Mouse (Mus musculus) hindbrain, embryonic 12.5 days (tissue): Measurements from ENCODE around the gene Themis2. TPM values are rescaled to one million over a fixed set of nuclear protein-coding genes. Genes with fewer than 3 reads are reported as not detected.
"Not testable (repeated sequence)": the region's sequence is repeated elsewhere in the genome, so short reads cannot be mapped to it uniquely, and the experiment has no call there.

ENCODE experiments used
- ATAC-seq: fragments of 200-750 bp; cut with Nextera tagmentation; 2 replicates; pipeline ENCODE4 v1.8.0; 2017; ENCODE audit warnings: moderate TSS enrichment; ENCODE audit not compliant: low FRiP score
- H3K27ac ChIP-seq: fragments of 300-500 bp; sonication (generic); 2 replicates; pipeline ENCODE4 v1.5.1; 2016; ENCODE audit warnings: mild to moderate bottlenecking
- H3K27me3 ChIP-seq: fragments of 300-500 bp; sonication (generic); 2 replicates; pipeline ENCODE4 v1.6.1; 2016; ENCODE audit warnings: mild to moderate bottlenecking
- H3K36me3 ChIP-seq: fragments of 300-500 bp; sonication (generic); 2 replicates; pipeline ENCODE4 v1.6.1; 2016; ENCODE audit warnings: mild to moderate bottlenecking
- H3K4me1 ChIP-seq: fragments of 300-500 bp; sonication (generic); 2 replicates; pipeline ENCODE4 v1.6.1; 2016
- H3K4me2 ChIP-seq: fragments of 300-500 bp; sonication (generic); replicated peaks from 2 replicates; pipeline ENCODE4 v1.6.1; 2016; ENCODE audit warnings: mild to moderate bottlenecking
- H3K4me3 ChIP-seq: fragments of 300-500 bp; sonication (generic); 2 replicates; pipeline ENCODE4 v1.5.1; 2016; ENCODE audit warnings: mild to moderate bottlenecking
- H3K9ac ChIP-seq: fragments of 300-500 bp; sonication (generic); 2 replicates; pipeline ENCODE4 v1.6.1; 2016; ENCODE audit warnings: mild to moderate bottlenecking, moderate library complexity
- H3K9me3 ChIP-seq: fragments of 300-500 bp; sonication (generic); replicated peaks from 2 replicates; pipeline ENCODE4 v1.6.1; 2016; ENCODE audit warnings: mild to moderate bottlenecking
- WGBS: fragments of 180-500 bp; shearing (Covaris S2); methylation state at CpG from one replicate; pipeline ENCODE4 v1.1.7; 2016; 5-methylcytosine and 5-hydroxymethylcytosine counted together
- polyA plus RNA-seq: library from polyadenylated mRNA; unstranded; fragments of >200 nt; fragmentation: Nextera tagmentation; extraction: Ambion mirVana; gene quantifications from 2 replicates; pipeline ENCODE4 v1.2.1, GENCODE M21; 2016

Themis2 gene
- polyA plus RNA-seq, 1 experiment from 2014 or later: 0.63 TPM

DNA sequence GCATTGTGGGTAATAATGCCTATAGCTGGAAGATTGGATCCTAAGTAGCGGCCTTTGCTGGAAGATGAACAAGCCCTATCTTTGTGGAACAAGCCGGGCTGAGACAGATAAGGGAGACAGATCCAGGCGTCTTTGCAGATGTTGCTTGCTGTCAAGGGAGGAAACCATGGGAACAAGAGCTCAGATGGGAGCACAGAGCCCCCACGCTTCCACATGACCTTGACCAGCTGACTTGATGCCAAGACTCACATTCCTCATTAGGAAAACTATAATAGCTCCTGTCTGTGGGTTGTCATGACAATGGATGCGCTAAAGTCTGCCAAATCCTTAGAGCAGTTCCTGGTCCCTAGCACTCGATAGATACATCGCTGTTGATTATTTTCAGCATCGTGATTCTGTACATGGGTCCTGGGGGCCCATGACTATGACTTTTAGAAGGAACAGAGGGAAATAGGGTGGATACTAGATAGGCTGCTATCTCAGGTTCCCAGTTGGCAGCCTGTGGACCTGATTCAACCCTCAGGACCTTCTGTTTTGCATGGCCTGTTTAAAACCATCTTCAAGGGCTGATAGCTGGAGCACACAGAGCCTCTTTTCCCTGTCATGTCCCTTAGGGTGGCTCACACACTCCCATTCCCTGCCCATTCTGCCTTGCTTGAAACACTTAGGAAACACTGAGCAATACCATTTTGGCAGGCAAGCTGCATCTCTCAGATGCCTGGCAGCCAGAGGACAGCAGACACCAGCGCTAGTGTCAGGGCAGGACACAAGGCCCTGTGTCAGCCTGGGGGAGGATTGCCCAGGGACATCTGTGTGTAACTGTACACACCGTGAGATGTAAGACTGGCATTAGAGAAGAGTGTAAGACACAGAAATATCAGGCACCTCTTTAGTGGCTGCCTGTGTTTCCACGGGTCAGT, 51.9 kb downstream of the Themis2 start:
- Histone ChIP-seq H3K9me3 (no peaks in the 10 kb centered on the region), H3K27me3 (no peaks in the 10 kb centered on the region), H3K4me1 (no peaks in the 10 kb centered on the region), H3K9ac (no peak overlapping the region), H3K27ac (no peak overlapping the region), H3K4me2 (no peak overlapping the region), H3K4me3 (no peak overlapping the region), H3K36me3 (no peaks in the 10 kb centered on the region)
- 76% methylated on average over 11 of the region's 11 CpGs for WGBS
- ATAC-seq: no peak

DNA sequence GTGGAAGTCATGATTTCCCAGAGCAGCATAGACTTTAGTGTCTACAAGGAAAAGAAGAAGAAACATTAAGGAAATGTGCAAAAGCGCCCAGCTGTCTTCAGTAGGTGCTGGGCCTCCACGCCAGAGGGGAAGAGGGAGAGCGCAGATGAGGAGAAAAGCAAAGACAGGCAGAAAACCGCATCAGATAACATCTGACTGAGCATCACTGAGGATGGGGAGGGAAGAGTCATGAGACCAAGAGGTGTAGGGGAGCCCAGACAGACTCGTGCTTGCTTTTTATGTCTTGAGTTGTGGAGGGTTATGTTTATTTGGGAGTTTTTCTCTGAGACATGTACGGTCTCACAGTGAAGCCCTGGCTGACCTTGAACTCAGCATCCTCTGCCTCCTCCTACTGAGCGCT, 54.7 kb downstream of the Themis2 start:
- Histone ChIP-seq H3K27ac (no peak overlapping the region), H3K27me3 (no peaks in the 10 kb centered on the region), H3K36me3 (no peaks in the 10 kb centered on the region), H3K4me1 (no peaks in the 10 kb centered on the region), H3K9ac (no peak overlapping the region), H3K9me3 (no peaks in the 10 kb centered on the region), H3K4me2 (no peak overlapping the region), H3K4me3 (no peak overlapping the region)
- WGBS: 86% methylated on average over 7 of the region's 7 CpGs
- ATAC-seq: no peak

DNA sequence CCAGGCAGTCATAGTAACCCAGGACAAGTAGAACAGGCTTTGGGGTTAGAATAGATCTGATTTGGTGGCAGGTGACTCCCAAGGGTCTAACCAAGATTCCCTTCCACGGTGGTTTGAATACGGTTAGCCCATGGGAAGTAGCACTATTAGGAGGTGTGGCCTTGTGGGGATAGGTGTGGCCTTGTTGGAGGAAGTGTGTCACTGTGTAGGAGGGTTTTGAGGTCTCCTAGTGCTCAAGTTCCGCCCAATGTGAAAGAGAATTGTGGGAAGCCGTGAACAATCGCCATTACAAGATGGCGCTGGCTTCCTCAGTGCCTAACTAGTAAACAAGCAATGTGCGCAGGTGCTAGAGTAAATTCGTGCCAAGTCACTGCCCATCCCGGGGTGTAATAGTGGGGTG, 59.0 kb downstream of the Themis2 start:
- not testable (repeated sequence) for H3K4me2 ChIP-seq, H3K4me3 ChIP-seq, H3K27me3 ChIP-seq, H3K36me3 ChIP-seq, H3K9me3 ChIP-seq, H3K27ac ChIP-seq, ATAC-seq, H3K9ac ChIP-seq, H3K4me1 ChIP-seq
- WGBS: 92% methylated on average over 9 of the region's 9 CpGs

DNA sequence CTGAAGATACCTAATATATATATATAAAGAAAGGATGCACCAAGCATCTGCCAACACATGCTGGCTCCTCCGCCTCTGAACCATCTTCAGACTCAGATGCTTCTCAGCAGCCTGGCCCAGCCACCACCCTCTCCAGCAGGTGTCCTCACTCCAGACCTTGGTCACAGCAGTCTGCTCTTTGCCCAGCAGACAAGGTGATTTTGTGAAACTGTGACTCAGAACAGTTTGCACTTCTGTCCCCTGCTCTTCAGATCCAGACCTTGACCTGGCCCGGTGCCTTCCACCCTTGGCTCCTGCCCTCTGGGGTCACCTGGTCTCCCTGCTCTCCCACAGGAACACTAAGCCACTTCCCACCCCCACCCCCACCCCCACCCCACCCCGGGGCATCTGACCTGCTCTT, 60.3 kb downstream of the Themis2 start:
- Histone ChIP-seq H3K36me3 (no peaks in the 10 kb centered on the region), H3K4me3 (no peak overlapping the region), H3K4me2 (no peak overlapping the region), H3K9ac (no peak overlapping the region), H3K27ac (no peak overlapping the region), H3K27me3 (no peaks in the 10 kb centered on the region), H3K9me3 (no peaks in the 10 kb centered on the region), H3K4me1 (peaks cover 11% of the 10 kb centered on the region)
- ATAC-seq: no peak
- WGBS: 56% methylated on average over 3 of the region's 3 CpGs

DNA sequence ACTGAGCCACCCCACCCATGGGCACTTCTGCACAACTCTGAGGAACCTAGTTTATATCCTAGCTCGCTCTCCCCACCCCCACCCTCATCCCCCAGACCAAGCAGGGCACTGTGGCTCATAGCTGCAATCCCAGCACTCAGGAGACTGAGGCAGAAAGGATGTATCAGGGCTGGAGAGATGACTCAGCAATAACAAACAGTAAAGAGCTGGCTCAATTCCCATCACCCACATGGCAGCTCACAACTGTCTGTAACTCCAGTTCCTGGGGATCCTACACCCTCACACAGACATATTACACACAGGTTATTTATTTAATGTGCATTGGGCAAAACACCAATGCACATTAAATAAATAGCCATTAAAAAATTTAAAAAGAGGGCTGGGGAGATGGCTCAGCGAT, 60.8 kb downstream of the Themis2 start:
- no peaks in the 10 kb centered on the region for H3K9me3 ChIP-seq
- peaks cover 11% of the 10 kb centered on the region for H3K4me1 ChIP-seq
- 85% methylated on average over 2 of the region's 2 CpGs for WGBS
- ATAC-seq: no peak
- H3K27ac ChIP-seq: no peak overlapping the region
- no peak overlapping the region for H3K4me2 ChIP-seq
- no peaks in the 10 kb centered on the region for H3K36me3 ChIP-seq
- no peak overlapping the region for H3K4me3 ChIP-seq
- H3K27me3 ChIP-seq: no peaks in the 10 kb centered on the region
- no peak overlapping the region for H3K9ac ChIP-seq

DNA sequence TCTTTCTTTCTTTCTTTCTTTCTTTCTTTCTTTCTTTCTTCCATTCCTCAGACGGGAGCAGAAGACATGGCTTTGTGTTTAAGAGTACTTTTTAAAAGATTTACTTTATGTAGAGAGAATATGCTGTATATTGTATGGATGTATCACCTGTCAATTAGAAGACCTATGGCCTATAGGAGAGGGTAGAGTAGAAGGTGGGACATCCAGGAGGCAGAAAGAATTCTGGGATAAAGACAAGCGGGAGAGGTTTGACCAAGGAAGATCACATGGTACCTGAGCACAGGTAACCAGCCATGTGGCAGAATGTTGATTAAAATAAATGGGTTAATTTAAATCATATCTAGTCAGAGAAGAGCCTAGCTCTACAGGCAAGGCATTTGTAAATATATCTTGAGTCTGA, 61.4 kb downstream of the Themis2 start:
- H3K27ac ChIP-seq: no peak overlapping the region
- no peak overlapping the region for H3K9ac ChIP-seq
- 97% methylated on average over 2 of the region's 2 CpGs for WGBS
- H3K36me3 ChIP-seq: no peaks in the 10 kb centered on the region
- H3K4me3 ChIP-seq: no peak overlapping the region
- no peak for ATAC-seq
- peaks cover 11% of the 10 kb centered on the region for H3K4me1 ChIP-seq
- no peaks in the 10 kb centered on the region for H3K9me3 ChIP-seq
- no peaks in the 10 kb centered on the region for H3K27me3 ChIP-seq
- H3K4me2 ChIP-seq: no peak overlapping the region

DNA sequence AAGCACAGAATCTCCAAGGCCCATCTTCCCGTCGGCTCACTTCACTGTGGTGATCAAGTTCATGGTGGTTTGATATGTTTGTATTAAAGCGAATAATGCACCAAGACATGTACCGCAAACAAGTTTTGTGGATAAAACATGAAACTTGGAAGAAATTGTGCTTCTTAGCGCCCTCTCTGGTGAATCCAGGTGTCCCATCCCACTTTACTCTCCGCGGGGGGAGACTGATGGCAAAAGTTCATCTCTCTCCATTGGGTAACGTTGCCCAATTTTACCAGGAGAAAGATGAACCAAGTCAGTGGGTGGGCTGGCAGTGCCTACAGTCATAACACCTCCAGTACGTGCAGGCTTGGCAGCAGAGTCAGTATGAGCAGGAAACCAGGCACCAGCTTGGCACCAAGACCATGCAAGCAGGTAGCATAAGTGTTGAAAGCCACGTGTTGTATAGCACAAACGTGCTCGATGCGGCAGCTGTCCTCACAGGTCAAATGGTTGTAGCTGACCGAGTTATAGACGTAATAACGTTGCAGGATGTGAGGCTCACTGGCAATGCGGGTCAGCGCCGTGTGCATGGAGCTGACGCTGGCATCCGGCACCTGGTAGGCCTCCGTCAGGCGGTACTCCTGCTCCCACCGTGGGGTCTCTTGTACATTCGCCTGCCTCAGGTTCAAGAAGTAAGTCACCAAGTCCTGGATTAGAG, 63.0 kb downstream of the Themis2 start:
- Histone ChIP-seq H3K4me2 (no peak overlapping the region), H3K27me3 (no peaks in the 10 kb centered on the region), H3K4me3 (no peak overlapping the region), H3K27ac (no peak overlapping the region), H3K9me3 (no peaks in the 10 kb centered on the region), H3K9ac (no peak overlapping the region), H3K4me1 (peaks cover 11% of the 10 kb centered on the region), H3K36me3 (peaks cover under 1% of the 10 kb centered on the region)
- WGBS: 92% methylated on average over 25 of the region's 25 CpGs
- no peak for ATAC-seq

DNA sequence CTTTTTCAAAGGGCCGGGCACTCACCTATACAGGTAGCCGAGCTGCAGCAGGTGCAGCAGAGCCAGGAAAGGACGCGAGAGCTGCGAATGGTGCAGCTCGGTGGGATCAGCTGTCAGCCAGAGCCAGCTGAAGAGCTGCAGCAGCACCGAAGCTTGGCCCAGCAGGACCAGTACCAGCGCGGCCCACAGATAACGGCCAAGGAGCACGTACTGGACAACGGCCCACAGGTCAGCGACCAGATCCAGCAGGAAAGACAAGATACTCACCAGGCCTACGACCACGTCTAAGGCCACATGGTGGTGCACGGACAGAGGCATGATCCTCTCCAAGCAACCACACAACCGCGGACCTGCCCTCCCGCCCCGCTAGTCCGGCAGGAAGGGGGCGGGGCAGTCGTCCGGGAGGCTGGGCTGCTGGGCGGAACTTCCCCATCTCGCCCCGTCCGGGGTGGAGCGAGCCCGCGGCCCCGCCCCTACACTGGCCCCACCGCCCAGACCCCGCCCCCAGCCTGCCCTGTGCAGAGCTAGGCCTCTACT, 64.0 kb downstream of the Themis2 start, which contains the start of gene Xkr8:
TSS of gene Xkr8 (minus strand) at position 399 of the 537 bp plus-strand sequence.
- H3K9ac ChIP-seq: peak within 1 kb of the TSS; percentile 60
- no peaks in the 10 kb centered on the region for H3K27me3 ChIP-seq
- WGBS: 3% methylated on average over 34 of the region's 34 CpGs
- ATAC-seq: peak; percentile 97
- no peaks in the 10 kb centered on the region for H3K9me3 ChIP-seq
- H3K4me1 ChIP-seq: peaks cover 11% of the 10 kb centered on the region
- peaks cover 7% of the 10 kb centered on the region for H3K36me3 ChIP-seq
- H3K4me3 ChIP-seq: peak within 1 kb of the TSS; percentile 51
- 0 out of 2 replicates have a peak within 1 kb of the TSS, but pooled peaks have one; percentile 1 for H3K27ac ChIP-seq
- H3K4me2 ChIP-seq: peak within 1 kb of the TSS; percentile 83

Other genes with a start within 250 kb of the Themis2 start
- gene Ptafr, start 232.3 kb downstream of the Themis2 start, polyA plus RNA-seq: 0.34 and 0.76 TPM in 2 replicates
- gene Eya3, start 157.4 kb downstream of the Themis2 start, polyA plus RNA-seq: 25.1 and 29.0 TPM in 2 replicates
- 4.6 and 5.8 TPM in 2 replicates for gene Xkr8, start 63.8 kb downstream of the Themis2 start, polyA plus RNA-seq
- 1.3 and 1.7 TPM in 2 replicates for gene Smpdl3b, start 39.1 kb downstream of the Themis2 start, polyA plus RNA-seq
- 74.5 and 83.1 TPM in 2 replicates for gene Rpa2, start 28.1 kb downstream of the Themis2 start, polyA plus RNA-seq
- gene Ppp1r8, start 46.8 kb upstream of the Themis2 start, polyA plus RNA-seq: 51.6 and 52.0 TPM in 2 replicates
- gene Stx12, start 88.1 kb upstream of the Themis2 start, polyA plus RNA-seq: 100 and 104 TPM in 2 replicates
- 29.6 and 33.8 TPM in 2 replicates for gene Fam76a, start 126.2 kb upstream of the Themis2 start, polyA plus RNA-seq
- 0.08 TPM in 1 of 2 replicates, not detected in the other for gene Fgr, start 177.7 kb upstream of the Themis2 start, polyA plus RNA-seq
- 12.8 and 15.3 TPM in 2 replicates for gene Ahdc1, start 214.9 kb upstream of the Themis2 start, polyA plus RNA-seq